In genomic region chr5:129963224-129963623, GRCm38 (mm10) we compare ENCODE assay signal across 24 mouse cellular contexts. TPM values are rescaled to one million over a fixed set of nuclear protein-coding genes. Genes with fewer than 3 reads are reported as not detected.
"Had no signal": no experiment of that assay in that cellular context is flagged by ENCODE, and none has a peak within 500 bp of the region (broad histone marks: within the 10 kb centered on the region; RNA-seq: fewer than 3 reads in every experiment).

No protein-coding gene starts in this region.

- H3K4me2 ChIP-seq: heart, embryonic 12.5 days; hindbrain, embryonic 13.5 days; hindbrain, embryonic 15.5 days; kidney, embryonic 15.5 days; limb, embryonic 13.5 days; limb, embryonic 15.5 days had no signal

- H3K4me3 ChIP-seq: gastrocnemius, adult 2 months; heart, adult 2 months; heart, embryonic 12.5 days; hindbrain, embryonic 10.5 days; hindbrain, embryonic 13.5 days; hindbrain, embryonic 15.5 days; kidney, embryonic 15.5 days; limb, embryonic 13.5 days; limb, embryonic 15.5 days had no signal

- H3K9ac ChIP-seq: heart, embryonic 12.5 days; hindbrain, embryonic 13.5 days; hindbrain, embryonic 15.5 days; kidney, embryonic 15.5 days; limb, embryonic 13.5 days; limb, embryonic 15.5 days had no signal

- H3K36me3 ChIP-seq: hindbrain, embryonic 15.5 days; kidney, embryonic 15.5 days; limb, embryonic 15.5 days had no signal

- ATAC-seq: hindbrain, postnatal 0 days; intestine, embryonic 16.5 days had no signal

- DNase-seq: gastrocnemius, adult 2 months; gastrocnemius, postnatal 10 days; gastrocnemius, postnatal 25 days; heart, adult 2 months; heart, postnatal 10 days; heart, postnatal 4 days; kidney, adult 11 months; kidney, adult 2 months; kidney, adult 9 months; kidney, postnatal 14 days; kidney, postnatal 36 days; layer of hippocampus, adult 9-11 months; layer of hippocampus, postnatal 36 days; left cerebral cortex, postnatal 4 days had no signal

- H3K9me3 ChIP-seq: heart, embryonic 12.5 days; hindbrain, embryonic 13.5 days; hindbrain, embryonic 15.5 days; kidney, embryonic 15.5 days; limb, embryonic 13.5 days; limb, embryonic 15.5 days had no signal

- H3K27ac ChIP-seq: gastrocnemius, adult 2 months; heart, adult 2 months; hindbrain, embryonic 10.5 days; hindbrain, embryonic 13.5 days; hindbrain, embryonic 15.5 days; hindbrain, postnatal 0 days; kidney, embryonic 15.5 days; kidney, postnatal 0 days; limb, embryonic 13.5 days; limb, embryonic 15.5 days had no signal

- H3K27me3 ChIP-seq: heart, embryonic 12.5 days; hindbrain, embryonic 13.5 days; hindbrain, embryonic 15.5 days; kidney, embryonic 15.5 days; limb, embryonic 13.5 days; limb, embryonic 15.5 days had no signal

- H3K4me1 ChIP-seq: heart, embryonic 12.5 days; hindbrain, embryonic 10.5 days; hindbrain, embryonic 13.5 days; hindbrain, embryonic 15.5 days; kidney, embryonic 15.5 days; limb, embryonic 13.5 days; limb, embryonic 15.5 days had no signal

RNA-seq across cellular contexts. Expression of gene Nupr1l, which starts 54.9 kb away (rescaled TPM):
- total RNA-seq: gastrocnemius, adult 2 months had no signal
